Mouse (Mus musculus): ENCODE data around the gene Clec3b. TPM values are rescaled to one million over a fixed set of nuclear protein-coding genes. Genes with fewer than 3 reads are reported as not detected.
A peak's percentile ranks its signal among the peaks of the same experiment; 100 is the strongest.

Clec3b gene
- total RNA-seq, 1 experiment, result not detected

DNA sequence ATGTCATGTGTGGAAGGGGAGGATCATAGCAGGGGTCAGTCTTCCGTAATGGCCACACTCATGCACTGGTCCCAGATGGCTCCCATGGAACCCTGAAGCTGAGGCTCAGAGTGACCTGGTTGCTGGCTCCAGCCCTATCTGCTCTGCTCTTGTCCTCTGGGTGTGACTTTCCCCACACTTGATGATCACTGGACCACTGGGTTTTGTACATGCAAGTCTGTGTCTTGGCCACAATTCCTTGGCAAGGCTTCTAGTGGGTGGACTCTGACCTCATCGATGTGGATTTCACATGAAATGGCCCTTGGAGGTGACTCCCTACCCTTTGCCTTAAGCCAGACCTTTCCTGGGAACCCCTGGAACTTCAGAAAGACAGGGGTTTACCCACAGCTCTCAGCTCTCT lies 2.4 kb downstream of the Clec3b start:
- H3K4me3 ChIP-seq (ENCODE audit: insufficient read depth in 1 of 2, low read depth in 1 of 2, low read length in 2 of 2, poor library complexity in 1 of 2, severe bottlenecking in 1 of 2), result no peak overlapping the region
- in situ Hi-C loops (cut with MboI; ENCODE audit: low sequenced_read_pairs in 2 of 2, unreplicated experiment in 2 of 2), result loop anchor here in 1 of 2 experiments (10.0 kb wide), 1 partner anchor 372 kb away; the partner anchor contains the start of gene Sacm1l
- H3K9me3 ChIP-seq (ENCODE audit: control insufficient read depth, insufficient read depth, low read depth, low read length), result no peaks in the 10 kb centered on the region
- no peak overlapping the region for H3K9ac ChIP-seq (ENCODE audit: insufficient read depth, low read depth, low read length, poor library complexity, severe bottlenecking)
- TF ChIP-seq CHD2 (IDR thresholded peaks at IDR 0.05; ENCODE audit: low read depth, low read length) (no peak), ZNF384 (IDR thresholded peaks at IDR 0.05; ENCODE audit: low read depth, low read length) (no peak), HCFC1 (IDR thresholded peaks at IDR 0.05; ENCODE audit: borderline replicate concordance, insufficient read depth, low read length) (no peak), ZC3H11A (IDR thresholded peaks at IDR 0.05; ENCODE audit: borderline replicate concordance, low read depth, low read length) (no peak), MAFK (IDR thresholded peaks at IDR 0.05; ENCODE audit: insufficient read depth, low read depth, low read length) (no peak)
- H3K4me1 ChIP-seq (ENCODE audit: control insufficient read depth in 2 of 2, insufficient read depth in 2 of 2, low read length in 2 of 2, poor library complexity in 1 of 2), result peaks cover 0 to 3% of the 10 kb centered on the region in 2 experiments; a peak in 1 of 4 replicates
- H3K27ac ChIP-seq (ENCODE audit: insufficient read depth, low read depth, low read length, poor library complexity, severe bottlenecking), result no peak overlapping the region
- H3K36me3 ChIP-seq (ENCODE audit: control insufficient read depth, insufficient read depth, low read length, poor library complexity, severe bottlenecking), result no peaks in the 10 kb centered on the region
- no peak for DNase-seq (ENCODE audit: low read depth, low spot score)

DNA sequence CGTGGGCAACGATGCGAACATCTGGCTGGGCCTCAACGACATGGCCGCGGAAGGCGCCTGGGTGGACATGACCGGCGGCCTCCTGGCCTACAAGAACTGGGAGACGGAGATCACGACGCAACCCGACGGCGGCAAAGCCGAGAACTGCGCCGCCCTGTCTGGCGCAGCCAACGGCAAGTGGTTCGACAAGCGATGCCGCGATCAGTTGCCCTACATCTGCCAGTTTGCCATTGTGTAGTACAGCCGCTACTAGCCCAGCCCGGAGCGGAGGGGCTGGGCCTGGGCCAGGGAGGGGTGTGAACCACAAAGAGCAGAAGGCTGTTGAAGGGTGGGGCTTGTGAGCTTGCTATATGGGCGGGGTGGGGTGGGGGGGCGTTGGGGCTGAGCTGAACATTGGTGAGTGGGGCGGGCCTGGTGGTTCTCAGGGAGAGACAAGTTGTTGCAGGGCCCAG lies 6.2 kb downstream of the Clec3b start:
- in situ Hi-C loops (cut with MboI; ENCODE audit: low sequenced_read_pairs in 2 of 2, unreplicated experiment in 2 of 2), result loop anchor here in 1 of 2 experiments (10.0 kb wide), 1 partner anchor 368 kb away; the partner anchor contains the start of gene Sacm1l
- H3K36me3 ChIP-seq (ENCODE audit: control insufficient read depth, insufficient read depth, low read length, poor library complexity, severe bottlenecking), result no peaks in the 10 kb centered on the region
- H3K4me3 ChIP-seq (ENCODE audit: insufficient read depth in 1 of 2, low read depth in 1 of 2, low read length in 2 of 2, poor library complexity in 1 of 2, severe bottlenecking in 1 of 2), result peak overlapping the region; percentile 53 to 54; a peak in 3 of 4 replicates
- H3K27ac ChIP-seq (ENCODE audit: insufficient read depth, low read depth, low read length, poor library complexity, severe bottlenecking), result no peak overlapping the region
- TF ChIP-seq HCFC1 (IDR thresholded peaks at IDR 0.05; ENCODE audit: borderline replicate concordance, insufficient read depth, low read length), result no peak
- TF ChIP-seq CHD2 (IDR thresholded peaks at IDR 0.05; ENCODE audit: low read depth, low read length), result no peak
- H3K9ac ChIP-seq (ENCODE audit: insufficient read depth, low read depth, low read length, poor library complexity, severe bottlenecking), result peak overlapping the region; percentile 27; the same call in 1 of the 2 replicates
- H3K9me3 ChIP-seq (ENCODE audit: control insufficient read depth, insufficient read depth, low read depth, low read length), result no peaks in the 10 kb centered on the region
- H3K4me1 ChIP-seq (ENCODE audit: control insufficient read depth in 2 of 2, insufficient read depth in 2 of 2, low read length in 2 of 2, poor library complexity in 1 of 2), result peaks cover 0 to 3% of the 10 kb centered on the region in 2 experiments; a peak in 1 of 4 replicates
- DNase-seq (ENCODE audit: low read depth, low spot score), result peak; percentile 24

DNA sequence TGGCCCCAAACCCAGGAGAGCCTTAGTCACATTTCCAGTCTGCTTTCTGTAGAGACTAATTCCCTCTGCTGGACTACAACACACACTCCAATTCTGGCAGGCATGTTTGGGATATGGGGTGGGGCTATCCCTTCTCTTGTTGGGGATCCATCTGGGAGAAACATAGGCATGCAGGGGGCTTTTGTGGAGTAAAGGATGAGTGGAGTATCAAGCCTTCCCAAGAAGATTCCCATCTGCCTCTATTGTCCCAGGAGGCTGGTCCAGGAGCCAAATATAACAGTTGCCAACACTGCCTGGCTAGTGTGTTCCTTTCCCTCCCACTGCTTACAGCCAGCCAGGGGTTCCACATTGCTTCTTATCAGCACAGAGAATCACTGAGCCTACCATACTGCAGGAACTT lies 7.0 kb downstream of the Clec3b start:
- Histone ChIP-seq H3K27ac (ENCODE audit: insufficient read depth, low read depth, low read length, poor library complexity, severe bottlenecking) (no peak overlapping the region), H3K4me1 (ENCODE audit: control insufficient read depth in 2 of 2, insufficient read depth in 2 of 2, low read length in 2 of 2, poor library complexity in 1 of 2) (peaks cover 0 to 3% of the 10 kb centered on the region in 2 experiments; a peak in 1 of 4 replicates), H3K36me3 (ENCODE audit: control insufficient read depth, insufficient read depth, low read length, poor library complexity, severe bottlenecking) (no peaks in the 10 kb centered on the region), H3K4me3 (ENCODE audit: insufficient read depth in 1 of 2, low read depth in 1 of 2, low read length in 2 of 2, poor library complexity in 1 of 2, severe bottlenecking in 1 of 2) (no peak overlapping the region), H3K9ac (ENCODE audit: insufficient read depth, low read depth, low read length, poor library complexity, severe bottlenecking) (no peak overlapping the region), H3K9me3 (ENCODE audit: control insufficient read depth, insufficient read depth, low read depth, low read length) (no peaks in the 10 kb centered on the region)
- no peak for DNase-seq (ENCODE audit: low read depth, low spot score)
- in situ Hi-C loops (cut with MboI; ENCODE audit: low sequenced_read_pairs in 2 of 2, unreplicated experiment in 2 of 2), result loop anchor here in 1 of 2 experiments (10.0 kb wide), 1 partner anchor 367 kb away; the partner anchor contains the start of gene Sacm1l
- no peak for TF ChIP-seq ZC3H11A (IDR thresholded peaks at IDR 0.05; ENCODE audit: borderline replicate concordance, low read depth, low read length)
- no peak for TF ChIP-seq ZNF384 (IDR thresholded peaks at IDR 0.05; ENCODE audit: low read depth, low read length)
- TF ChIP-seq HCFC1 (IDR thresholded peaks at IDR 0.05; ENCODE audit: borderline replicate concordance, insufficient read depth, low read length), result no peak

DNA sequence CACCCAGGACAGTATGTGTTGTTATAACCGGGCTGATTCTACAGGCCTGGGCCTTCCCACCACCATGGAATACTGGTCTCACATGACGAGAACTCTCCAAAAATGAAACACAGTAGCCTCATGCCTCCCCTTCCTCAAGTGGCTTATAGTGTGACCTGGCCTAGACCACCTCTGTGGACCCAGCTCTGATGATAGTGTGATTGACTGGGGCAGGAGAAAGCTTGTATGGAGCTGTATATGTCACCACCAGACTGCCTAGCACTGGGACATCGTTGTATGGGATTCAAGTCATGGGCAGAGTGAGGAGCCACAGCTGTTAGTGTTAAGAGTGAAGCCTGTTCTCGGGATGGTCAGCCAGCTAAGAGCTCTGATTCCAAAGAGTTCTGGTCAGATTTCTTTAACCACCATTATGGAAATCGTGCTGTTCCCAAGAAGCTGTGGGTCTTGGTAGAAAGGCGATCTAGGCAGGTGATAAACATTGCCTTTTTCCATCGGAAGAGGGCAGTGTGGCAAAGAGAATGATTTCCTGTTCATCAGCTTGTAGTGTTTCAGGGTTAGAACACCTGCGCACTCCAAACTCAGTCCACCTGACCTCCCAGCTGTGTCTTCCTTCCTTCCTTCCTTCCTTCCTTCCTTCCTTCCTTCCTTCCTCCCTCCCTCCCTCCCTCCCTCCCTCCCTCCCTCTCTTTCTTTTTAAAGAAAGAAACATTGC lies 7.5 kb downstream of the Clec3b start:
- no peaks in the 10 kb centered on the region for H3K36me3 ChIP-seq (ENCODE audit: control insufficient read depth, insufficient read depth, low read length, poor library complexity, severe bottlenecking)
- in situ Hi-C loops (cut with MboI; ENCODE audit: low sequenced_read_pairs in 2 of 2, unreplicated experiment in 2 of 2), result loop anchor here in 1 of 2 experiments (10.0 kb wide), 1 partner anchor 367 kb away; the partner anchor contains the start of gene Sacm1l
- no peak overlapping the region for H3K27ac ChIP-seq (ENCODE audit: insufficient read depth, low read depth, low read length, poor library complexity, severe bottlenecking)
- no peaks in the 10 kb centered on the region for H3K9me3 ChIP-seq (ENCODE audit: control insufficient read depth, insufficient read depth, low read depth, low read length)
- no peak overlapping the region for H3K4me3 ChIP-seq (ENCODE audit: insufficient read depth in 1 of 2, low read depth in 1 of 2, low read length in 2 of 2, poor library complexity in 1 of 2, severe bottlenecking in 1 of 2)
- peak; percentile 48 for DNase-seq (ENCODE audit: low read depth, low spot score)
- H3K4me1 ChIP-seq (ENCODE audit: control insufficient read depth in 2 of 2, insufficient read depth in 2 of 2, low read length in 2 of 2, poor library complexity in 1 of 2), result peaks cover 0 to 3% of the 10 kb centered on the region in 2 experiments; a peak in 1 of 4 replicates
- TF ChIP-seq HCFC1 (IDR thresholded peaks at IDR 0.05; ENCODE audit: borderline replicate concordance, insufficient read depth, low read length), result no peak
- TF ChIP-seq CHD2 (IDR thresholded peaks at IDR 0.05; ENCODE audit: low read depth, low read length), result no peak
- no peak; the same call in 1 of the 2 replicates for TF ChIP-seq ZC3H11A (IDR thresholded peaks at IDR 0.05; ENCODE audit: borderline replicate concordance, low read depth, low read length)
- TF ChIP-seq ZNF384 (IDR thresholded peaks at IDR 0.05; ENCODE audit: low read depth, low read length), result no peak
- TF ChIP-seq MAFK (IDR thresholded peaks at IDR 0.05; ENCODE audit: insufficient read depth, low read depth, low read length), result no peak
- H3K9ac ChIP-seq (ENCODE audit: insufficient read depth, low read depth, low read length, poor library complexity, severe bottlenecking), result no peak overlapping the region
